Mouse (Mus musculus): ENCODE results near the gene Lmna.

DNA sequence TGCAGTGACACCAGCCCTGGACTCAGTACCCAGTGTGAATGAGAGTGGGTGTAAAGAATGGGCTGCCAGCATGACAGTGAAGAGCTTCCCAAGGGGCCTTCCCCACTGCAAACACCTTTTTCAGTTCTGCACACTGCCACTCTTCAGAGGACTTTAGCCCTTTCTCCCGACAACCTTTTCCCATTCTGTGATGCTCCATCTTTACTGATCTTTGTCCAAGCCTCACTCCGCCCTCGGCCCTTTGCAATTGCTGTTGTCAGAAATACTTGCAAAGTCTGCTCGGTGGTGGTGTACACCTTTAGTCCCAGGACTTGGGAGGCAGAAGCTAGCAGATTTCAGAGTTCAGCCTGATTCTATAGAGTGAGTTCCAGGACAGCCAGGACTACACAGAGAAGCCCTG lies 41.8 kb upstream of the Lmna start:
- TF ChIP-seq CHD2 (IDR thresholded peaks at IDR 0.05; ENCODE audit: low read depth, low read length) (no peak), HCFC1 (IDR thresholded peaks at IDR 0.05; ENCODE audit: borderline replicate concordance, insufficient read depth, low read length) (no peak)
